Mouse (Mus musculus) CD4-positive helper T cell, adult 2 months (primary cell): ENCODE data around the gene Sorcs2.

Experiments
- DNase-seq: peaks from one replicate; pipeline ENCODE4 v3.0.0-alpha.2; 2012; ENCODE audit warnings: low read depth, missing footprints, low spot score

Gene Sorcs2

DNA sequence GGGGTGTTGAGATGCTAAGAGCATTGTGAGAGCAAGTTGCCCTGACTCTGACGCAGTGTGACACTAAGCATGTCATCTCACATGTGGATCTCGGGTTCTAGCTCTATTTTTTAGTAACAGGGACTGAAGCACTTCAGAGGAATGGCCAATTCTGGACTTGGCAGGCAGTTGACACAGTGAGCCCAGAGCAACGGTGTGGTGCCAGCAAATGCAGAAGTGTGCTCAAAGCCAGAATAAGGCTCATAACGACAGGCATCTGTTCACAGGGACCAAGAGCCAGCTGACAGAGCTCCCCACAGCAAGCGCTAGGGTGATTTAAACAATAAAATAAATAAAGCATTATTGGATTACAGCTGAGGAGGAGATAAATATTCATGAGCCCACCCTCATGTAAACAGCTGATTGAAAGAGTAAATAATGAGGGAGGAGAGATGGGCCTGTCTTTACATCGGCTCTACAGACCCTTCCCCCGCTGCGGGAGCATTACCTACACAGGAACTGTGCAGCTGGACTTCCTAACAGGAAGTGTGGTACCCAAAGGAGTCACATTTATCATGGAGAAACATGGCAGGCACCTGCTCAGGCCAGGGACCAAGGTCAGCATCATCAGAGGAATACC is 267.4 kb downstream of the Sorcs2 start:
- DNase-seq, result no peak

GRCm38 (mm10) chr5:36129661-36130060 is 268.3 kb downstream of the Sorcs2 start:
- DNase-seq, result no peak

DNA sequence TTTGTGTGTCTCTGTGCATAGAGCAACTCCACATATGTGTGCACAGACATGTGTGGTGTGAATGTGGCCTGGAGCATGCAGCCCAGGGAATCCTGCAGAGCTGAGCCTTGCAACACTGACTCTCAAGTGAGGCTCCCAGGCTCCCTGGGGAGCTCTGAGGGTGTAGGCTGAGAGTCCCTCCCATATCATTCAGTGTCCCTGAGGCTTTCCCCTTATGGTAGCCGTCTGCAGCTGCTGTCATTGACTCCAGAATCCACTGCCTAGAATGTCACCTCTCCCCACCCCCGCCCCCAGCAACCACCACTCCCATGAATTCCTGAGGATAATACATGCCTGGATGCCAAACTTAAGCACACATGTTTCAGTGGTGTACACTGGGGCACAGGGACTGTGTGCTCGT is 269.4 kb downstream of the Sorcs2 start:
- no peak for DNase-seq

GRCm38 (mm10) chr5:36124993-36125392 is 272.9 kb downstream of the Sorcs2 start:
- no peak for DNase-seq

- DNase-seq, result no peak
Observed at GRCm38 (mm10) chr5:36122987-36123386, 275.0 kb downstream of the Sorcs2 start.

DNA sequence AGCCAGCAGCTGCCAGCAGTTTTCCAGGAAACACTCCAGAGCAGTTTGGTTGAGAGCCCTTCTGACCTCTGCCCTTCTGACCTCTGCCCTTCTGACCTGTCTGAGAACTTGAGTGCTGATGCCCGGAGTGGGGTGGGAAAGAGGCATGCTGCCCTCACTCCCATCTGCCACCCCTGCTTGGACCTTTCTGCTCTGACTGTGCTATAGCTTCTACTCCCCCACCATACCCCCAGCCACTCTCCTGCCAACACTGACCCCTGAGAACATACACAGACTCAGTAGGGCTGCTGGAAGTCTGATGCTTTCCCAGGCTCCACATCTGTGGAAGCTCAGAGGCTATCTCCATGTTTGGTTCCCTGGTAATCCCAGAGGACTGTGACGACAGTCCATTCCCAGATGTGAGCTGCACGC is 277.0 kb downstream of the Sorcs2 start:
- DNase-seq, result no peak

DNA sequence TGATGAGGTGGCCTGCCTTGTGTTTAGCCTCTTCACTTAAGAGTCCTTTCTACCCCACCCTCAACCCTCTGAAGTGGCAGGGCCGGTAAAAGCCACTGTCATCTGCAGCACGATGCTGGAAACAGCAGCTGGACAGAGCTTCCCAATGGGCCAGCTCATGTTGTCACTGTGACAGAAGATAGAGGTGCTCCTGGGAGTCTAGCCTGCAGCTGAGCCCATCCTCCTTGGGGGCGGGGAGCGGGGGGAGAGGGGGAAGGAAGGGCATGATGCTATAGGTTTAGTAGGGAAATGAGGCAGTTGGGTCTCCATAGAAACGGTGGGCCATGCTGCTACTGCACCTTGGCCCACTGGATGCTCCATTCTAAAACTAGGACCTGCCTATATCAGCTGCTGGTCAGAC is 279.9 kb downstream of the Sorcs2 start:
- DNase-seq, result no peak

GRCm38 (mm10) chr5:36115519-36115918 is 282.4 kb downstream of the Sorcs2 start:
- DNase-seq, result no peak

DNA sequence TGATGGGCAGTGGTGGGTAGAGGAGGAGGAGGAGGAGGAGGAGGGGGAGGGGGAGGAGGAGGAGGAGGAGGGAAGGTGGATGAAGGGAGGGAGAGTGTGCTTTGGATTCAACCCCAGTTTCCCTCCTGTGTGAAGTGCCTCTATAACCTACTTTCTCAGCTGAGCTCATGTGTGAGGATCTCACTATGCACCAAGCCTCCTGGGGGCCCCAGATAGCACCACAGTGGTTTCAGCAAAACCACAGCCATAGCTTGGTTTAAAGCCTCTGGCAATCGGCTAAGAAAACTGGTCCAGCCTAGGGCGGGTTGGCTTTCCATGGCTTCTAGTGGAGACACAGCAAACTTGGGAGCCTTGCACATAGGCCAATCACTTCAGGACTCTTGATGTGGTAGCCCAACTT is 284.2 kb downstream of the Sorcs2 start:
- no peak for DNase-seq

GRCm38 (mm10) chr5:36112696-36113095 is 285.2 kb downstream of the Sorcs2 start:
- DNase-seq, result no peak

- DNase-seq, result no peak
Observed at GRCm38 (mm10) chr5:36111516-36111915, 286.4 kb downstream of the Sorcs2 start.

GRCm38 (mm10) chr5:36108339-36108887 is 289.5 kb downstream of the Sorcs2 start:
- DNase-seq, result no peak

DNA sequence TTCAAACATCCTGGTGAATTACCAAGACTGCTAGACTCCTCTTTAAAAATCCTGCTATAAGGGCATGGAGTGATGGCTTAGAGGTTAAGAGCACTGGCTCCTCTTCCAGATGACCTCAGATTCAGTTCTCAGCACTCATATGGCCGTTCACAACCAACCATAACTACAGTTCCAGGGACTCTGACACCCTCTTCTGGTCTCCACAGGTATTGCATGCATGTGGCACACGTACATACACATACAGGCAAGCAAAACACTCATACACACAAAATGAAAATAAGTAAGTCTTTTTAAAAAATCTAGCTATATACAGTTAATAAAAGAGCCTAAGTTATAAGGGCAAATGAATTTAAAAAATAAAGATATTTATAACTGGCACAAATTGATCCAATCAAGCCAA is 294.5 kb downstream of the Sorcs2 start:
- DNase-seq, result no peak

DNA sequence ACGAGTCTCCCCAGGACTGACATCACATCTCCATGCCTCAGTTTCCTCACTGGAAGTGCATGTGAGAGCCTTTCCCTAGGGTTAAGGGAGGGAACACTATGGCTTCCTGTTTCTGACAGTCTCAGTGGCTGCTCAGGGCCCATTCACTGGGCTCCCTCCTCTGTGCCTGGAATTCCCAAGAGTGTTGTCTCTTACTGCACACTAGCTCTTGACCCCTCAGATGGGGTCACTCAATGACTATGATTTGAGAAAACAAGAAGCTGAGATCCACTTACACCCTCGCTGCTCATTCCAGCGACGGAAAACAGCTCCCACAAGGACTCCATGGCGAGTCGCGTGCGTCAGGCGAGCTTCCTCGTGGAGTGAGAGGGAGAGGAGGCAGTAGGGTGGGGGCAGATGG is 296.8 kb downstream of the Sorcs2 start:
- no peak for DNase-seq

DNA sequence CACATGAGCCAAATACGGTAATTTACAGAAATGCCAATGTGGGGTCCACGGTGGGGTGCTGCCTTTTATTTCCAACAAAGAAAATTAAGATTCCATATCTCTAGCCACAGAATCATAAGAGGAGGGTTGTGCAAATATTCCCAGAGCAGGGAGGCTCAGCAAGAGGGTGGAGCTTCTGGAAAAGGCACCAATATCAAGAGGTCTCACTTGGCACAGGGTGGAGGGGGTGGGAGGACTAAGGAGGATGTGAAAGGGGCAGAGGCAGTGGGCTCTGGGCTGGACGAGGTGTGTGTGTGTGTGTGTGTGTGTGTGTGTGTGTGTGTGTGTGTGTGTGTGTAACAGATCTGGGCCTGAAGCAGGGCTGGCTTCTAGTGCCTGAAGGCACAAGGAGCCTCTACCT is 297.5 kb downstream of the Sorcs2 start:
- no peak for DNase-seq

- DNase-seq, result peak; percentile 21
Observed at GRCm38 (mm10) chr5:36099662-36100061, 298.3 kb downstream of the Sorcs2 start.

DNA sequence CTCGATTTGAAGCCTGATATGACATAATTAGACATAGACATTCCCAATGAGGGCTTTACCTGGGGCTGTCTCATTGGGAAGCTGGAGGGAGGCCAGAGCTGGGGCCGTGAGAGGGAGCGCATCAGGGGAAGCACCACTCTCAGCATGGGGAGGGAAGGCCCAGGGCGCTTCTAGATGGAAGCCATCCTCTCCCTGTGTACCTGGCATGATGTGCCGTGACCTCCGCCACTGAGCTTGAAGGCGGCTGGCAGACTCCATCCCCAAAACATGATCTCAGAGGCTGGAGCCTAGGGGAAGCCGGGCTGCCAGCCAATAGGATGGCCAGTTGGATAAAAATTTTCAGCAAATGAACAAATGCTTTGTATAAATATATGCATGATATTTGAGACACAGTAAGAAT is 301.9 kb downstream of the Sorcs2 start:
- DNase-seq, result no peak

- DNase-seq, result no peak
Observed at GRCm38 (mm10) chr5:36090036-36090435, 307.9 kb downstream of the Sorcs2 start.

DNA sequence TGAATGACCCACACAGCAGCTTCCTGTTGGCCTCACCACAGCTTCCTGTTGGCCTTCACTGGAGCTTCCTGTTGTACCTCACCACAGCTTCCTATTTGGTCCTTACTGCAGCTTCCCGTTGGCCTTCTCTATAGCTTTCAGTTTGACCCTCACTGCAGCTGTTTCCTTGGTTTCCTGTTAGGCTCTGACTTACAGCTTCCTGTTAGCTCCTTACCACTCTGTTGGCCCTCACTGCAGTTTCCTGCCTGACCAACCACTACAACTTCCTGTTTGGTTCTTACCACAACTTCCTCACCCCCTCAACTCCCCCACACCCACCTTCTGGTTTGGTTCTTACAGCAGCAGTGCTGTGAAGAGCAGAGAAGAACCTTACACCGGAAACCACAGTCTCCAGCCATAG is 308.7 kb downstream of the Sorcs2 start:
- peak; percentile 75 for DNase-seq

- DNase-seq, result no peak
Observed at GRCm38 (mm10) chr5:36086931-36087330, 311.0 kb downstream of the Sorcs2 start.

- DNase-seq, result no peak
Observed at GRCm38 (mm10) chr5:36085621-36086020, 312.3 kb downstream of the Sorcs2 start.

GRCm38 (mm10) chr5:36083869-36084565 is 313.9 kb downstream of the Sorcs2 start:
- DNase-seq, result no peak

DNA sequence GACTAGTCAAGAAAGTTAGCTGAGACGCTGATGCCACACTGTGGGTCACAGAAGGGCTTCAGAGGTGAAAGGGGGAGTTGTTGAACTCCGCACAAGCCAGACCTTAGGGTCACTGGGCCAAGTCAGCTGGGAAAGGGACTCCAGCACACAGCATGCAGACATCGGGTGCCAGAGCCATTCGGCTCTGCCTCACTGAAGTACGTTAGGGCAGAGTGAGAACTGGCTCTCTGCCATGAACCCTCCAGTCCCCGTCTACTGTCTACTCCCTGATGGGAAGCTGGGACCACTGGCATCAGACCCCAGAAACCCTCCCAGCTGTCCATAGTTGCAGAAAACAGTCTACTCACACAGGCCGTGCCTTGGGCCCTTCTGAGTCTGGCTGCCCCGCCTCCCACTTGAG is 316.9 kb downstream of the Sorcs2 start:
- no peak for DNase-seq
